Comparison of ENCODE assay signal across 18 mouse cellular contexts in genomic region chr1:91259794-91260193, GRCm38 (mm10). TPM values are rescaled to one million over a fixed set of nuclear protein-coding genes. Genes with fewer than 3 reads are reported as not detected.
DNase-seq lines count a peak whose midpoint lies in the region; ATAC-seq lines count a peak whose summit lies in the region.
"Had no signal": no experiment of that assay in that cellular context is flagged by ENCODE, and none has a peak within 500 bp of the region (broad histone marks: within the 10 kb centered on the region; RNA-seq: fewer than 3 reads in every experiment).

No protein-coding gene starts in this region.

- DNase-seq in CD4-positive helper T cell, adult 2 months (ENCODE audit: low read depth, low spot score): peak; percentile 35
- DNase-seq in induced T-regulatory cell, adult 2 months (ENCODE audit: low read depth): peak; percentile 54
- DNase-seq in right cerebral cortex, adult 2 months (ENCODE audit: low spot score in 2 of 2): no peak
- DNase-seq in thymus, postnatal 0 days (ENCODE audit: low spot score): no peak
- no peak for DNase-seq in cerebellum, adult 11 months
- DNase-seq: adrenal gland, adult 2 months; adrenal gland, postnatal 14 days; cerebellum, adult 11-12 months; cerebellum, adult 8-10 months; cerebellum, postnatal 25 days; forebrain, postnatal 0 days; gastrocnemius, postnatal 36 days; heart, adult 11 months; kidney, adult 18-20 months had no signal

- peak; percentile 66 for ATAC-seq in CD4-positive, CD25-positive, alpha-beta regulatory T cell, adult 4 months
- ATAC-seq: forebrain, embryonic 14.5 days; forebrain, postnatal 0 days; intestine, embryonic 16.5 days; Patski had no signal

RNA-seq across cellular contexts. Expression of gene Ube2f, which starts 9.7 kb away (rescaled TPM):
- polyA plus RNA-seq in CD4-positive, CD25-positive, alpha-beta regulatory T cell, adult 4 months (2017; shearing (Covaris generic)): 10 to 100 TPM; 85.2 to 93.4 TPM
- polyA plus RNA-seq in thymus, postnatal 0 days (2015; fragmentation: Nextera tagmentation; extraction: Ambion mirVana): 87.2 and 88.5 TPM in 2 replicates

RNA-seq across cellular contexts. Expression of gene Scly, which starts 38.3 kb away (rescaled TPM):
- 10 to 100 TPM; 57.1 to 91.0 TPM for polyA plus RNA-seq in CD4-positive, CD25-positive, alpha-beta regulatory T cell, adult 4 months (2017; shearing (Covaris generic))
- 15.6 and 16.2 TPM in 2 replicates for polyA plus RNA-seq in thymus, postnatal 0 days (2015; fragmentation: Nextera tagmentation; extraction: Ambion mirVana)

Comparison
In these comparisons a context has a peak if more than half of its experiments do, and no peak if none do; other contexts are left out.
1. DNase-seq: peak in CD4-positive helper T cell, adult 2 months (single experiment) and induced T-regulatory cell, adult 2 months (single experiment); none in right cerebral cortex, adult 2 months (0 of 2), thymus, postnatal 0 days (single experiment) and cerebellum, adult 11 months (single experiment).